Mouse (Mus musculus): ENCODE results near the gene Dpp6. TPM values are rescaled to one million over a fixed set of nuclear protein-coding genes. Genes with fewer than 3 reads are reported as not detected.

Gene Dpp6
- polyA plus RNA-seq, 1 experiment from 2014 or later, result 0.22 TPM

DNA sequence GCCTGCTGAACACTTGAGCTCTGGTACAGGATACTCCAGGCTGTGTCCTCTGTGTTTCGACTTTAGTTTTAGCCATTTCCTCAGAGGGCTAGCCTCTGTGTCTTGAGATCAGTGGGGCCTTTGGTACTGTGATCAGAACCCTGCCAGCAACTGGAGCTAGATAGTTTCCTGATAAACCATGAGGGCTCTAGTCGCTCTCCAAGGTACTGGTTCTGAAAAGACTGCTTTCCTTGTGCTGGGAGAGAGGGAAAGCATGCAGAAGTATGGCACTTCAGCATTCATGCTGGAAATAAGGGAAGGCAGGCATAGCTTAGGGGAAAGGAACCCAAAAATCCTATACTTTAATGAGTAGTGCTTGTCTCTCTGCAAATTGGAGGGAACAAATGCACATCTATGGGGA lies 548.9 kb downstream of the Dpp6 start:
- H3K4me1 ChIP-seq (ENCODE audit: insufficient read depth), result no peaks in the 10 kb centered on the region
- no peaks in the 10 kb centered on the region for H3K27me3 ChIP-seq (ENCODE audit: insufficient read depth, low read length)
- 73% methylated on average over 2 of the region's 2 CpGs for WGBS
- TF ChIP-seq CTCF (IDR thresholded peaks at IDR 0.05; ENCODE audit: low read depth), result no peak
- no peak overlapping the region for H3K4me3 ChIP-seq (ENCODE audit: low read depth, low read length)
- no peak overlapping the region for H3K27ac ChIP-seq (ENCODE audit: low read depth)
- no peak for ATAC-seq (ENCODE audit: insufficient read depth)
- no peaks in the 10 kb centered on the region for H3K9me3 ChIP-seq (ENCODE audit: low read depth, low read length)
- no peak overlapping the region for H3K4me2 ChIP-seq
- peak; percentile 60 for DNase-seq
- no peaks in the 10 kb centered on the region for H3K36me3 ChIP-seq (ENCODE audit: insufficient read depth)
- no peak overlapping the region for H3K9ac ChIP-seq

DNA sequence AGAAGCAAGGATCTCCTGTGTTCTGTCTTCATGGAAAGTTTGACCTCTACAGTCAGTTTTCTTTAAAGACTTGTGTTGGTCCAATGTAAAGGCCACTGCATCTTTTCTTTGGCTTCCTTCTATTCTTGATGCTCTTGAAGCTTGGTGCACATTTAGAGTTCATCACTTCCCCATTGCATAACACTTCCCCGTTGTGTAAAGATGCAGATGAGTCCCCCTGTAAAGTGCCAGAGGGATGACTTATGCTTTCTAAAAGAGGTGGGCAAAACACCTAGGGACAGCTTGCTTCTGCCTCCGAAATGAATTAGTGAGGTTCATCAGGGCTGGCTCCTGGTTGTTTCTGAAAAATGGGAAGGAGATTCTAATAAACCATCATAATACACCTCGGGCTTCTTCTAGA lies 553.8 kb downstream of the Dpp6 start:
- no peak for TF ChIP-seq CTCF (IDR thresholded peaks at IDR 0.05; ENCODE audit: low read depth)
- H3K36me3 ChIP-seq (ENCODE audit: insufficient read depth), result no peaks in the 10 kb centered on the region
- WGBS, result 65% methylated on average over 3 of the region's 3 CpGs
- H3K4me2 ChIP-seq, result no peak overlapping the region
- H3K4me3 ChIP-seq (ENCODE audit: low read depth, low read length), result no peak overlapping the region
- no peak overlapping the region for H3K27ac ChIP-seq (ENCODE audit: low read depth)
- no peak for ATAC-seq (ENCODE audit: insufficient read depth)
- no peaks in the 10 kb centered on the region for H3K27me3 ChIP-seq (ENCODE audit: insufficient read depth, low read length)
- H3K9me3 ChIP-seq (ENCODE audit: low read depth, low read length), result no peaks in the 10 kb centered on the region
- H3K4me1 ChIP-seq (ENCODE audit: insufficient read depth), result no peaks in the 10 kb centered on the region
- H3K9ac ChIP-seq, result no peak overlapping the region
- no peak for DNase-seq

DNA sequence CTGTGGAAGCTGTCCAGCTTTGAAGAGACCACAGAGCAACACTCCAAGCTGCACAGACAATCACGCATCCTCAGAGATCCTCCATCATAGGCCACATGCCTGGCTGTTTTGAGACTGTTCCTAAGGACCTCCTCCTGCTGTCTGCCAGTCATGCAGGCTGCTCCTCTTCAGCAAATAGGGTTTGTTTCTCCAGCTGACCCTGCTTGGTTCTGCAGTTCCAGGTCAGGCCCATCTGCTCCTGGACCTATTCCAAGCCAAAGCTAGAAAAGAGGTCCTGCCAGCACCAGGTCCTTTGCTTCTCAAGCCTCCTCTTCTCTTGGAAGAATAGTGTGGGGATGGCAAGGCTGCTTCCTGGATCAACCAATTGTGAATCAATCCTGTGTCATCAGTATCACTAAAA lies 556.9 kb downstream of the Dpp6 start:
- no peaks in the 10 kb centered on the region for H3K4me1 ChIP-seq (ENCODE audit: insufficient read depth)
- no peak overlapping the region for H3K27ac ChIP-seq (ENCODE audit: low read depth)
- H3K4me3 ChIP-seq (ENCODE audit: low read depth, low read length), result no peak overlapping the region
- H3K27me3 ChIP-seq (ENCODE audit: insufficient read depth, low read length), result no peaks in the 10 kb centered on the region
- no peaks in the 10 kb centered on the region for H3K9me3 ChIP-seq (ENCODE audit: low read depth, low read length)
- no peak for TF ChIP-seq CTCF (IDR thresholded peaks at IDR 0.05; ENCODE audit: low read depth)
- ATAC-seq (ENCODE audit: insufficient read depth) (no peak), DNase-seq (no peak)
- WGBS, result 60% methylated on average over 1 of the region's 1 CpGs
- no peak overlapping the region for H3K4me2 ChIP-seq
- H3K36me3 ChIP-seq (ENCODE audit: insufficient read depth), result no peaks in the 10 kb centered on the region
- H3K9ac ChIP-seq, result no peak overlapping the region

DNA sequence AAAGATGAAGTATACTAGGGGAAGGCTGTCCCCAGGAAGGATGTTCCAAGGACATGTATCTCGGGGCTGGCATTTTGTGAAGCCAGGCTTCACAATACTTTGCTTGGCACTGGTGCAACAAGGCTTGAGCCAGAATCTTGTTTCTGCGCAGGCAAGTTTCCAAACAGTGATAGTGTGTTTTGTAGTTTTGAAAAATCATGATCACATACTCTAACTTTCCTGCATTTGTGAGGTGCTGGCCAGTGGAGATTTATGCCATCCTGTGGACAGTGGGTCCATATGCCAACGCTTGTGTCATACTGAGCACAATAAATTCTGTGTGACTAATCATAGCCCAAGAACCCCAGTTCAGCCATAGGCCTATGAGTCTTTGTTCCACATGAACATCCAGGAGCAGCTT lies 558.8 kb downstream of the Dpp6 start:
- no peak overlapping the region for H3K27ac ChIP-seq (ENCODE audit: low read depth)
- H3K9me3 ChIP-seq (ENCODE audit: low read depth, low read length), result no peaks in the 10 kb centered on the region
- no peak overlapping the region for H3K9ac ChIP-seq
- ATAC-seq (ENCODE audit: insufficient read depth), result no peak
- 82% methylated on average over 3 of the region's 3 CpGs for WGBS
- H3K27me3 ChIP-seq (ENCODE audit: insufficient read depth, low read length), result no peaks in the 10 kb centered on the region
- no peaks in the 10 kb centered on the region for H3K4me1 ChIP-seq (ENCODE audit: insufficient read depth)
- no peak for TF ChIP-seq CTCF (IDR thresholded peaks at IDR 0.05; ENCODE audit: low read depth)
- H3K4me2 ChIP-seq, result no peak overlapping the region
- H3K36me3 ChIP-seq (ENCODE audit: insufficient read depth), result no peaks in the 10 kb centered on the region
- DNase-seq, result no peak
- H3K4me3 ChIP-seq (ENCODE audit: low read depth, low read length), result no peak overlapping the region

DNA sequence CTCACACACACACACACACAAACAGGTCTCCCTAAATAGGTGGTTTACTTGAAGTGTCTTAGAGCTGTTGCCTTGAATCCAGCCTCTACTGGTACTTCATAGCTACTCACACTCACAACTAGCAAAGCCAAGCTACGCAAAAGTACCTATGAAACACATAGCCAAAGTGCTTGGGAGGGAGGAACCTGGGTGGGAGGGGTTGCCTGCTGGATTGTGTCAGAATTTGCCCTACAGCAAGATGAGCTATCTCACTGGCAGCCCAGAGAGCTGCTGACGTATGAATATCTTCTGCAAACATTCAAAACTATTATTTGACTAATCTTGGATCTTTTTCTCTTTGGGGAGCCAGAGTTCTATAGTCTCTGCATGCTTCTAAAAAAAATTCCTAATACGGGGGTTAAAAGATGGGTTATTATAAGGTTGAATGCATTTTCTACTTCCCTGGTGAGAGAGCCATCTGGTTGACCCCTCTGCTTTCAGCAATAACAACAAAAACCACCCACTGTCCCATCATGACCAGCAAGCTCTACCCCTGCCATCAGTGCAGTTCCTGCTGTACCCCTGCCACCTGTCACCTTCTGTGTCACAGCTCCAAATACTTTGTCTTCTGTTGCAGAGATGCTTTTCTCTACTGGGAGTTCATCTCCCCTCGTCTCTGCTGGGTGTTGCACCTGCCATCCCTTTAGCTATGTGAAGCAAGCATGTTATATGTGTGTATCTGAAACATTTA lies 563.8 kb downstream of the Dpp6 start:
- H3K4me2 ChIP-seq, result no peak overlapping the region
- H3K27me3 ChIP-seq (ENCODE audit: insufficient read depth, low read length), result no peaks in the 10 kb centered on the region
- H3K27ac ChIP-seq (ENCODE audit: low read depth), result no peak overlapping the region
- no peak overlapping the region for H3K4me3 ChIP-seq (ENCODE audit: low read depth, low read length)
- no peak for ATAC-seq (ENCODE audit: insufficient read depth)
- H3K9ac ChIP-seq, result no peak overlapping the region
- TF ChIP-seq CTCF (IDR thresholded peaks at IDR 0.05; ENCODE audit: low read depth), result no peak
- 77% methylated on average over 4 of the region's 4 CpGs for WGBS
- H3K9me3 ChIP-seq (ENCODE audit: low read depth, low read length), result no peaks in the 10 kb centered on the region
- no peaks in the 10 kb centered on the region for H3K36me3 ChIP-seq (ENCODE audit: insufficient read depth)
- no peaks in the 10 kb centered on the region for H3K4me1 ChIP-seq (ENCODE audit: insufficient read depth)
- no peak for DNase-seq

DNA sequence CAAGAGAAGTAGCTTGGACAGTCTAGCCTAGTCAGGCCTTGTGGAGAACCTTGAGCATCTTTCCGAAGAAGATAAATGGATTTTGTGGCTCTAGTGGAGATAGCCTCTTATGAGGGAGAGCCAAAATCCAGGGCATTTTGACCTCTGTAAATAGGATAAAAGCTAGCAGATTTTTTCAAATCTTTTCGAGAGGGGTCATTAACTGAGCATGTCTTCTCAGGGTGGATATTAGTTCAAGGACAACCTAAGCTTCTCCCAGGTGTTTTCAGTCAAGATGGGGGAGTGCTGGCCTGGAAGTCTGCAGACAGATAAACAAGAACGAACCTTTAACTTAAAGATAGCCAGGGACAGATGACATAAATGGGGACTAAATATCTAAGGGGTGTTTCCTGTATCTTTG lies 581.4 kb downstream of the Dpp6 start:
- Histone ChIP-seq H3K4me3 (ENCODE audit: low read depth, low read length) (no peak overlapping the region), H3K27ac (ENCODE audit: low read depth) (no peak overlapping the region), H3K9ac (no peak overlapping the region), H3K36me3 (ENCODE audit: insufficient read depth) (no peaks in the 10 kb centered on the region), H3K4me2 (no peak overlapping the region), H3K4me1 (ENCODE audit: insufficient read depth) (no peaks in the 10 kb centered on the region), H3K9me3 (ENCODE audit: low read depth, low read length) (no peaks in the 10 kb centered on the region), H3K27me3 (ENCODE audit: insufficient read depth, low read length) (no peaks in the 10 kb centered on the region)
- no peak for ATAC-seq (ENCODE audit: insufficient read depth)
- DNase-seq, result no peak
- no peak for TF ChIP-seq CTCF (IDR thresholded peaks at IDR 0.05; ENCODE audit: low read depth)
- whole genome bisulfite sequencing, result 61% methylated on average over 3 of the region's 3 CpGs

DNA sequence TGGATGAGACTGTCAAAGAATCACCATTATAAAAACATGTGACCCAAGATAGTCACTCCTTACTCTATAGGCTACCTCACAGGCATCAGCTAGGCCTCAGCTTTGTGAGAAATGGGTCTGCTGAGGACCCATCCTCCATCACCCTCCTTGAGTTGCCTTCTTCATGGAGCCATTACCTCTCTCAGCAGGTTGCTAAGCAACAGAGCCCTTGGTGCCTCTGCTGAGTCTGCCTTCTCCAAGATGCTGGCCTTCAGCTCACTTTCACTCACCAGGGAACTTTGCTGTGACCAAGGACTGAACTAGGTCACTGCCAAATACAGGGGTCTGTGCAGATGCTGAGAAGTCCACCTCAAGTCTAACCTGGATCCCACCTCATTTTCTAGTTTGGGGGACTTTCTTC lies 582.1 kb downstream of the Dpp6 start:
- no peak overlapping the region for H3K27ac ChIP-seq (ENCODE audit: low read depth)
- no peak for TF ChIP-seq CTCF (IDR thresholded peaks at IDR 0.05; ENCODE audit: low read depth)
- H3K9ac ChIP-seq, result no peak overlapping the region
- no peaks in the 10 kb centered on the region for H3K4me1 ChIP-seq (ENCODE audit: insufficient read depth)
- no peaks in the 10 kb centered on the region for H3K27me3 ChIP-seq (ENCODE audit: insufficient read depth, low read length)
- H3K36me3 ChIP-seq (ENCODE audit: insufficient read depth), result no peaks in the 10 kb centered on the region
- H3K4me2 ChIP-seq, result no peak overlapping the region
- ATAC-seq (ENCODE audit: insufficient read depth) (no peak), DNase-seq (no peak)
- no peaks in the 10 kb centered on the region for H3K9me3 ChIP-seq (ENCODE audit: low read depth, low read length)
- H3K4me3 ChIP-seq (ENCODE audit: low read depth, low read length), result no peak overlapping the region

DNA sequence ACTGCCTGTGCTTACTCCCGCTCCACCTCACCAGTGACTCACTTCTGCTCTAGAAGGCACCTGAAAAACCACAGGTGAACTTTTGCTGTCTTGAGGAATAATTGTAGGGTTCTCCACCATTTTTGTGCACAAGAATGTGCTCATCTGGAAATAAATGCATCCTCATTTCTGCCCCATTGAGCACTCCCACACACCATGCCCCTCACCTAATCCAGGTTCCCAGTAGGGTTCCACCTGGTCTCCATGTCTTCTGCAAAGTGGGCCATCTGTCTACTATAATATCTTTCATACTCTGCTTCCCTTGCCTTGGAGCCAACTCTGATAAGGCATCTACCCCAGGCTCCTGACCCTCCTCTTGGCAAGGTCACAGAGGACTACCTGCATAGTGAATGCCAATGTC lies 585.6 kb downstream of the Dpp6 start:
- no peaks in the 10 kb centered on the region for H3K36me3 ChIP-seq (ENCODE audit: insufficient read depth)
- TF ChIP-seq CTCF (IDR thresholded peaks at IDR 0.05; ENCODE audit: low read depth), result no peak
- H3K4me3 ChIP-seq (ENCODE audit: low read depth, low read length), result no peak overlapping the region
- ATAC-seq (ENCODE audit: insufficient read depth), result no peak
- no peak for DNase-seq
- no peak overlapping the region for H3K27ac ChIP-seq (ENCODE audit: low read depth)
- H3K4me1 ChIP-seq (ENCODE audit: insufficient read depth), result no peaks in the 10 kb centered on the region
- H3K9ac ChIP-seq, result no peak overlapping the region
- H3K27me3 ChIP-seq (ENCODE audit: insufficient read depth, low read length), result no peaks in the 10 kb centered on the region
- WGBS, result 94% methylated on average over 1 of the region's 1 CpGs
- H3K4me2 ChIP-seq, result no peak overlapping the region
- no peaks in the 10 kb centered on the region for H3K9me3 ChIP-seq (ENCODE audit: low read depth, low read length)
